Mouse (Mus musculus): ENCODE measurements around the gene Osbpl10. TPM values are rescaled to one million over a fixed set of nuclear protein-coding genes. Genes with fewer than 3 reads are reported as not detected.

Gene Osbpl10
- polyA plus RNA-seq, 1 experiment from 2014 or later: 1.7 TPM

- WGBS: 89% methylated on average over 13 of the region's 13 CpGs
- H3K9me3 ChIP-seq (replicated peaks): no peaks in the 10 kb centered on the region
- H3K4me3 ChIP-seq: no peak overlapping the region
- H3K27ac ChIP-seq: no peak overlapping the region
- no peak for DNase-seq (ENCODE audit: low spot score)
- H3K27me3 ChIP-seq (ENCODE audit: low read depth, poor library complexity, severe bottlenecking): no peaks in the 10 kb centered on the region
- peaks cover 31% of the 10 kb centered on the region for H3K4me1 ChIP-seq
- H3K36me3 ChIP-seq: no peaks in the 10 kb centered on the region
These were observed 64.8 kb downstream of the Osbpl10 start for GRCm38 (mm10) chr9:115042971-115043706.

- Histone ChIP-seq H3K27me3 (ENCODE audit: low read depth, poor library complexity, severe bottlenecking) (no peaks in the 10 kb centered on the region), H3K4me1 (peaks cover 30% of the 10 kb centered on the region), H3K9me3 (replicated peaks) (no peaks in the 10 kb centered on the region), H3K36me3 (no peaks in the 10 kb centered on the region), H3K4me3 (no peak overlapping the region), H3K27ac (no peak overlapping the region)
- WGBS: 77% methylated on average over 8 of the region's 8 CpGs
- DNase-seq (ENCODE audit: low spot score): peak; percentile 42
These were observed 65.8 kb downstream of the Osbpl10 start for GRCm38 (mm10) chr9:115043881-115044770.

DNA sequence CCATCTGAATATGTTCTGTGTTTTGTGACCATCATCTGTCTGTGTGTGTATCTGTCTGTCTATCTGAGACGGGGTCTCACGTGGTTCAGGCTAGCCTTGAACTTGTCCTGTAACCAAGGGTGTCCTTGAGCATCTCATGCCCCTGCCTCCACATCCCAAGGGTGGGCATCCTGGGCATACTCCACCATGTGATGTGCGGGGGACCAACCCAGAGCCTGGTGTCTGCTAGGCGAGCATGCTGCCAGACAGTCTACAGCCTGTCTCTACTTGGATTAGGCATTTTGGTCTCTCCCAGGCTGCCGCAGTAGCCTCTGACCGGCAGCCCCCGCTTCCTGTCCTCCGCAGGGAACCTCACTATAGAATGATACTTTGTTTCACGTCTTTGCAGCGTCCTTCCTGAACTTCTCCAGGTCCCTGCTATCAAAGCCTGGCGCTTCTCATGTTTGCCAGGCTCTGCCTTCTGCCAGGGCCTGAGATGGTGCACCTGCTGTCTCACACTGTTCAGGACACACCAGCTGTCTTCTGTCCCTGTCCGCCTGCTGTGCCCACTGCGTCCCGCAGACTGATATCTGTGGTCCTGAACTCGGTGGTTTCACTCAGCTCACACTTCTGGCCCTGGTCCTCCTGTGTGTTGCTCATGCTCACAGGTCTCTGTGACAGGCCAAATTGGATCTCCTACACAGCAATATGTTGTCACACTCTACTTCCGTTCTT is 66.9 kb downstream of the Osbpl10 start:
- DNase-seq (ENCODE audit: low spot score): no peak
- Histone ChIP-seq H3K4me3 (no peak overlapping the region), H3K27ac (no peak overlapping the region), H3K9me3 (replicated peaks) (no peaks in the 10 kb centered on the region), H3K4me1 (peaks cover 28% of the 10 kb centered on the region), H3K36me3 (no peaks in the 10 kb centered on the region), H3K27me3 (ENCODE audit: low read depth, poor library complexity, severe bottlenecking) (no peaks in the 10 kb centered on the region)
- 78% methylated on average over 16 of the region's 16 CpGs for WGBS

- DNase-seq (ENCODE audit: low spot score): no peak
- Histone ChIP-seq H3K4me1 (peaks cover 32% of the 10 kb centered on the region), H3K27me3 (ENCODE audit: low read depth, poor library complexity, severe bottlenecking) (no peaks in the 10 kb centered on the region), H3K4me3 (no peak overlapping the region), H3K27ac (no peak overlapping the region), H3K9me3 (replicated peaks) (no peaks in the 10 kb centered on the region), H3K36me3 (no peaks in the 10 kb centered on the region)
- 87% methylated on average over 8 of the region's 8 CpGs for WGBS
These were observed 68.3 kb downstream of the Osbpl10 start for GRCm38 (mm10) chr9:115046701-115047100.

GRCm38 (mm10) chr9:115048340-115048739 is 70.0 kb downstream of the Osbpl10 start:
- Histone ChIP-seq H3K27me3 (ENCODE audit: low read depth, poor library complexity, severe bottlenecking) (no peaks in the 10 kb centered on the region), H3K4me1 (peaks cover 32% of the 10 kb centered on the region), H3K9me3 (replicated peaks) (no peaks in the 10 kb centered on the region), H3K4me3 (no peak overlapping the region), H3K27ac (no peak overlapping the region), H3K36me3 (no peaks in the 10 kb centered on the region)
- 68% methylated on average over 10 of the region's 10 CpGs for WGBS
- DNase-seq (ENCODE audit: low spot score): no peak

DNA sequence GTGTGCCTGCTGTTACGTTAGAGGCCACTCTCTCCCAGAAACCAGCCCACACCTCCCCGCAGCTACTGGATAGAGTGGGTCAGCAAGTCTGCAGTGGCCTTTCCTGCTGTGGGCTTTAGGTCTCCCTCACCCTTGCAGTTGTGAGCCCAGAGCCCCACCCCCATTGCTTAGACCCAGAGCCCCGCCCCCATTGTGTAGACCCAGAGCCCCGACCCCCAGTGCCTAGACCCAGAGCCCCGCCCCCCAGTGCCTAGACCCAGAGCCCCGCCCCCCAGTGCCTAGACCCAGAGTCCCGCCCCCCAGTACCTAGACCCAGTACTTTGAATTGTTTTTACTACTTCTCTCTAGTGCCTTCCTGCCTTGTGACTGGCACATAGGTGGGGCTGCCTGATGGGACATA is 70.5 kb downstream of the Osbpl10 start:
- no peaks in the 10 kb centered on the region for H3K36me3 ChIP-seq
- 71% methylated on average over 7 of the region's 7 CpGs for WGBS
- H3K27ac ChIP-seq: no peak overlapping the region
- H3K9me3 ChIP-seq (replicated peaks): no peaks in the 10 kb centered on the region
- peaks cover 32% of the 10 kb centered on the region for H3K4me1 ChIP-seq
- no peak for DNase-seq (ENCODE audit: low spot score)
- H3K27me3 ChIP-seq (ENCODE audit: low read depth, poor library complexity, severe bottlenecking): no peaks in the 10 kb centered on the region
- H3K4me3 ChIP-seq: no peak overlapping the region

- H3K9me3 ChIP-seq (replicated peaks): no peaks in the 10 kb centered on the region
- peaks cover 26% of the 10 kb centered on the region for H3K4me1 ChIP-seq
- 76% methylated on average over 13 of the region's 13 CpGs for WGBS
- H3K27ac ChIP-seq: no peak overlapping the region
- H3K4me3 ChIP-seq: no peak overlapping the region
- no peak for DNase-seq (ENCODE audit: low spot score)
- H3K27me3 ChIP-seq (ENCODE audit: low read depth, poor library complexity, severe bottlenecking): no peaks in the 10 kb centered on the region
- no peaks in the 10 kb centered on the region for H3K36me3 ChIP-seq
These were observed 71.8 kb downstream of the Osbpl10 start for GRCm38 (mm10) chr9:115049981-115050720.

GRCm38 (mm10) chr9:115051976-115052375 is 73.6 kb downstream of the Osbpl10 start:
- Histone ChIP-seq H3K4me1 (peaks cover 22% of the 10 kb centered on the region), H3K27ac (no peak overlapping the region), H3K4me3 (no peak overlapping the region), H3K27me3 (ENCODE audit: low read depth, poor library complexity, severe bottlenecking) (no peaks in the 10 kb centered on the region), H3K36me3 (no peaks in the 10 kb centered on the region), H3K9me3 (replicated peaks) (no peaks in the 10 kb centered on the region)
- 60% methylated on average over 3 of the region's 3 CpGs for WGBS
- no peak for DNase-seq (ENCODE audit: low spot score)

- H3K27me3 ChIP-seq (ENCODE audit: low read depth, poor library complexity, severe bottlenecking): no peaks in the 10 kb centered on the region
- DNase-seq (ENCODE audit: low spot score): no peak
- no peak overlapping the region for H3K4me3 ChIP-seq
- peaks cover 10% of the 10 kb centered on the region for H3K4me1 ChIP-seq
- WGBS: 96% methylated on average over 14 of the region's 14 CpGs
- no peaks in the 10 kb centered on the region for H3K9me3 ChIP-seq (replicated peaks)
- no peaks in the 10 kb centered on the region for H3K36me3 ChIP-seq
- H3K27ac ChIP-seq: no peak overlapping the region
These were observed 75.4 kb downstream of the Osbpl10 start for GRCm38 (mm10) chr9:115053779-115054178.

DNA sequence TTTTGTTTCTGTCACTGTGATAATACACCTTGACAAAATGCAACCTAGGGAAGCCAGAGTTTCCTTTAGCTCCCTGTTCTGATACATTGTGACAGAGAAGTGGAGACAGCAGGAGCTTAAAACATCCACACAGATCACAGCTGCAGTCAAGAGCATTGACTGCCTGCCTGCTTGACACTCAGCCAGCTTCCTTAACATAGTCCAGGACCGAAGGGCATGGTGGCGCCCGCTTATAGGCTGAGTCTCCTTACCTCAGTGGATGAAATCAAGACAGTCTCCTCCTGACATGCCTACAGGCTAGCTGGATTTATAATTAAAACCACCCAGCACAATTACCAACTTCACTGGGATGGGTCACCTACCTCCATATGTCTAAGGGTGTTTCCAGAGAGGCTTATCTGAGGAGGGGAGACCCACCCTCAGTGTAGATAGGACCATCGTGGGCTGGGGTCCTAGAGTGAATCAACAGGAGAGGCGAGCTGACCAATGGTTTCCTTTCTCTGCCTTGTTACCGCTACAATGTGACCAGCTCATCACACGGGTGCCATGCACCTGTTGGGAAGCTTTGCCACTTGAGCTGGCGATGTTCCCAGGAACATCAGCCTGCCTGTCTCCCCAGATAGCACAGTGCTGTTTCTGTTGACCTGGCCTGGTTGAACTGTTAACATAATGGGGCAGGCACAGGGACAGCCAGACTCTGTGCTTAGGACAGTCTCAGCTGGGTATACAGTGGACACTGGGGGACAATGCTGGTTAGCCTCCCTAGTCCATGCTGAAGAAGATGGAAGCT is 76.9 kb downstream of the Osbpl10 start:
- no peak for DNase-seq (ENCODE audit: low spot score)
- Histone ChIP-seq H3K36me3 (no peaks in the 10 kb centered on the region), H3K27me3 (ENCODE audit: low read depth, poor library complexity, severe bottlenecking) (no peaks in the 10 kb centered on the region), H3K4me3 (no peak overlapping the region), H3K4me1 (peaks cover 4% of the 10 kb centered on the region; the same call in 1 of the 2 replicates), H3K27ac (no peak overlapping the region), H3K9me3 (replicated peaks) (no peaks in the 10 kb centered on the region)
- 87% methylated on average over 8 of the region's 8 CpGs for WGBS

GRCm38 (mm10) chr9:115058806-115059205 is 80.4 kb downstream of the Osbpl10 start:
- no peaks in the 10 kb centered on the region for H3K9me3 ChIP-seq (replicated peaks)
- H3K4me3 ChIP-seq: no peak overlapping the region
- no peak overlapping the region for H3K27ac ChIP-seq
- no peaks in the 10 kb centered on the region for H3K36me3 ChIP-seq
- WGBS: 80% methylated on average over 5 of the region's 5 CpGs
- H3K27me3 ChIP-seq (ENCODE audit: low read depth, poor library complexity, severe bottlenecking): no peaks in the 10 kb centered on the region
- DNase-seq (ENCODE audit: low spot score): no peak
- no peaks in the 10 kb centered on the region for H3K4me1 ChIP-seq

GRCm38 (mm10) chr9:115064834-115065233 is 86.5 kb downstream of the Osbpl10 start:
- no peaks in the 10 kb centered on the region for H3K4me1 ChIP-seq
- H3K27me3 ChIP-seq (ENCODE audit: low read depth, poor library complexity, severe bottlenecking): no peaks in the 10 kb centered on the region
- DNase-seq (ENCODE audit: low spot score): no peak
- 0 out of 2 replicates have a peak, but pooled peaks cover 3% of the 10 kb centered on the region for H3K9me3 ChIP-seq (replicated peaks)
- peaks cover 3% of the 10 kb centered on the region for H3K36me3 ChIP-seq
- WGBS: 93% methylated on average over 1 of the region's 1 CpGs
- H3K4me3 ChIP-seq: no peak overlapping the region
- no peak overlapping the region for H3K27ac ChIP-seq
